Mouse (Mus musculus) heart, adult 2 months (tissue): ENCODE measurements around the gene Pgm2l1. TPM values are rescaled to one million over a fixed set of nuclear protein-coding genes. Genes with fewer than 3 reads are reported as not detected.

ENCODE experiments used
- DNase-seq, 2 experiments: peaks; one replicate each; pipeline ENCODE4 v3.0.0; 2021
- H3K27ac ChIP-seq: fragments of 200-600 bp; 2 replicates; pipeline ENCODE4 v1.8.1; 2022
- H3K27me3 ChIP-seq: fragments of 200-500 bp; 2 replicates; pipeline ENCODE4 v1.6.1; 2012; ENCODE audit warnings: mild to moderate bottlenecking, low read length, inconsistent platforms, mixed read lengths; ENCODE audit not compliant: control insufficient read depth, insufficient read depth
- H3K36me3 ChIP-seq: fragments of 200-500 bp; 2 replicates; pipeline ENCODE4 v1.6.1; 2012; ENCODE audit warnings: low read length, inconsistent platforms; ENCODE audit not compliant: control insufficient read depth, insufficient read depth
- H3K4me1 ChIP-seq: fragments of 200-500 bp; 2 replicates; pipeline ENCODE4 v1.6.1; 2011; ENCODE audit warnings: low read length; ENCODE audit not compliant: control insufficient read depth, insufficient read depth
- H3K4me3 ChIP-seq: fragments of 200-600 bp; 2 replicates; pipeline ENCODE4 v1.8.1; 2022
- H3K79me2 ChIP-seq: fragments of 200-500 bp; replicated peaks from 2 replicates; pipeline ENCODE4 v1.6.1; 2012; ENCODE audit warnings: mild to moderate bottlenecking, inconsistent platforms, low read length, moderate library complexity, mixed read lengths; ENCODE audit not compliant: control insufficient read depth, insufficient read depth
- H3K9ac ChIP-seq: fragments of 200-500 bp; 2 replicates; pipeline ENCODE4 v1.6.1; 2012; ENCODE audit warnings: low read depth, mild to moderate bottlenecking, control low read depth, inconsistent platforms, low read length, mixed read lengths
- CTCF ChIP-seq: fragments of 200-600 bp; IDR thresholded peaks from 2 replicates; pipeline ENCODE4 v1.8.1; 2022; ENCODE audit warnings: antibody characterized with exemption, mild to moderate bottlenecking, moderate library complexity
- EP300 ChIP-seq: fragments of 200-500 bp; IDR thresholded peaks from 2 replicates; pipeline ENCODE4 v1.6.1; 2011; ENCODE audit warnings: low read depth, low read length, control low read depth; ENCODE audit not compliant: insufficient read depth
- POLR2A ChIP-seq: fragments of 200-500 bp; IDR thresholded peaks from 2 replicates; pipeline ENCODE4 v1.6.1; 2011; ENCODE audit warnings: mild to moderate bottlenecking, low read depth, low read length, control low read depth; ENCODE audit not compliant: insufficient read depth
- WGBS: fragments of 180-500 bp; shearing (Covaris S2); methylation state at CpG from one replicate; pipeline ENCODE4 v1.1.7; 2018; 5-methylcytosine and 5-hydroxymethylcytosine counted together
- intact Hi-C: fragments of 180-260 bp; cut with DNase I; formaldehyde crosslinking; loops from one replicate; pipeline ENCODE4 v1.15.1; 2025
- polyA plus RNA-seq: library from polyadenylated mRNA; depleted of rRNA; stranded (reverse); fragments of >200 nt; gene quantifications from 2 replicates; pipeline ENCODE4 v1.2.3, GENCODE M21; 2012
- total RNA-seq, 2 experiments: library from RNA; stranded (reverse); gene quantifications; 2 replicates each; pipeline ENCODE4 v1.2.3; 2021

Gene Pgm2l1
- total and polyA plus RNA-seq, 3 experiments = 1.5 to 7.0 (median 7.0) TPM

GRCm38 (mm10) chr7:100181176-100181575, 46.0 kb upstream of the Pgm2l1 start:
- no peak overlapping the region for H3K9ac ChIP-seq
- intact Hi-C loops = no loop called here
- H3K27ac ChIP-seq = no peak overlapping the region
- H3K79me2 ChIP-seq = no peaks in the 10 kb centered on the region
- H3K36me3 ChIP-seq = no peaks in the 10 kb centered on the region
- no peak for TF ChIP-seq EP300
- TF ChIP-seq POLR2A = no peak
- peaks cover 1% of the 10 kb centered on the region; the same call in 1 of the 2 replicates for H3K4me1 ChIP-seq
- peaks cover 3% of the 10 kb centered on the region; the same call in 1 of the 2 replicates for H3K27me3 ChIP-seq
- no peak for DNase-seq
- no peak overlapping the region for H3K4me3 ChIP-seq
- WGBS = 80% methylated on average over 2 of the region's 2 CpGs

- no peak overlapping the region for H3K9ac ChIP-seq
- intact Hi-C loops = no loop called here
- H3K4me3 ChIP-seq = no peak overlapping the region
- H3K36me3 ChIP-seq = no peaks in the 10 kb centered on the region
- no peaks in the 10 kb centered on the region for H3K79me2 ChIP-seq
- WGBS = 65% methylated on average over 3 of the region's 3 CpGs
- DNase-seq = no peak
- no peak for TF ChIP-seq CTCF
- TF ChIP-seq EP300 = no peak
- no peak for TF ChIP-seq POLR2A
- H3K27ac ChIP-seq = no peak overlapping the region
- H3K27me3 ChIP-seq = peaks cover 3% of the 10 kb centered on the region; the same call in 1 of the 2 replicates
- H3K4me1 ChIP-seq = peaks cover 1% of the 10 kb centered on the region; the same call in 1 of the 2 replicates
Observed at GRCm38 (mm10) chr7:100181614-100182013, 45.6 kb upstream of the Pgm2l1 start.

GRCm38 (mm10) chr7:100182388-100182787, 44.8 kb upstream of the Pgm2l1 start:
- Histone ChIP-seq H3K79me2 (no peaks in the 10 kb centered on the region), H3K27ac (no peak overlapping the region), H3K4me1 (peaks cover 1% of the 10 kb centered on the region; the same call in 1 of the 2 replicates), H3K9ac (no peak overlapping the region), H3K27me3 (peaks cover 3% of the 10 kb centered on the region; the same call in 1 of the 2 replicates), H3K36me3 (no peaks in the 10 kb centered on the region), H3K4me3 (no peak overlapping the region)
- 58% methylated on average over 3 of the region's 3 CpGs for WGBS
- TF ChIP-seq CTCF (no peak), POLR2A (no peak), EP300 (no peak)
- intact Hi-C loops = no loop called here
- DNase-seq = peak in 1 of 2 experiments; percentile 28

- Histone ChIP-seq H3K27ac (no peak overlapping the region), H3K79me2 (no peaks in the 10 kb centered on the region), H3K4me1 (no peaks in the 10 kb centered on the region), H3K27me3 (no peaks in the 10 kb centered on the region), H3K4me3 (no peak overlapping the region), H3K36me3 (no peaks in the 10 kb centered on the region), H3K9ac (no peak overlapping the region)
- WGBS = 13% methylated on average over 7 of the region's 7 CpGs
- DNase-seq = peak; percentile 14 to 48
- TF ChIP-seq EP300 = 0 out of 2 replicates have a peak, but pooled peaks have one; percentile 38
- no peak for TF ChIP-seq POLR2A
- peak; percentile 84 for TF ChIP-seq CTCF
- intact Hi-C loops = loop anchor here (1.0 to 5.0 kb wide), 3 partner anchors 29 to 200 kb away; partner anchors contain the start of gene Lipt2
Observed at GRCm38 (mm10) chr7:100187601-100188000, 39.6 kb upstream of the Pgm2l1 start.

GRCm38 (mm10) chr7:100190167-100190566, 37.0 kb upstream of the Pgm2l1 start:
- Histone ChIP-seq H3K9ac (no peak overlapping the region), H3K27me3 (no peaks in the 10 kb centered on the region), H3K27ac (no peak overlapping the region), H3K36me3 (no peaks in the 10 kb centered on the region), H3K4me1 (no peaks in the 10 kb centered on the region), H3K4me3 (no peak overlapping the region), H3K79me2 (no peaks in the 10 kb centered on the region)
- TF ChIP-seq POLR2A = no peak
- no peak for TF ChIP-seq CTCF
- no peak for TF ChIP-seq EP300
- intact Hi-C loops = loop anchor here (1.0 kb wide), 1 partner anchor 44 kb away; no protein-coding TSS in a partner anchor
- 68% methylated on average over 4 of the region's 4 CpGs for WGBS
- DNase-seq = no peak

GRCm38 (mm10) chr7:100190778-100191177, 36.4 kb upstream of the Pgm2l1 start:
- Histone ChIP-seq H3K9ac (no peak overlapping the region), H3K36me3 (no peaks in the 10 kb centered on the region), H3K4me1 (no peaks in the 10 kb centered on the region), H3K27me3 (no peaks in the 10 kb centered on the region), H3K79me2 (no peaks in the 10 kb centered on the region), H3K27ac (no peak overlapping the region), H3K4me3 (no peak overlapping the region)
- intact Hi-C loops = loop anchor here (1.0 kb wide), 1 partner anchor 44 kb away; no protein-coding TSS in a partner anchor
- peak; percentile 27 to 57 for DNase-seq
- TF ChIP-seq CTCF (peak; percentile 89), POLR2A (no peak), EP300 (no peak)
- WGBS = 6% methylated on average over 4 of the region's 4 CpGs
